8 mouse cellular contexts compared by ENCODE assay signal in genomic region chr1:134725276-134725675, GRCm38 (mm10).
DNase-seq lines count a peak whose midpoint lies in the region.

No protein-coding gene starts in this region.

- H3K27me3 ChIP-seq in forebrain, embryonic 10.5 days (ENCODE audit: poor library complexity, severe bottlenecking), result 0 out of 2 replicates have a peak, but pooled peaks cover 21% of the 10 kb centered on the region

- H3K27ac ChIP-seq in forebrain, embryonic 10.5 days, result no peak overlapping the region

- WGBS in forebrain, embryonic 10.5 days, result 49% methylated on average over 5 of the region's 5 CpGs

- intact Hi-C loops in heart, postnatal 25 days (cut with DNase I), result loop anchor here (1.0 to 10.0 kb wide), 3 partner anchors 104 to 240 kb away; partner anchors contain the start of gene Ube2t

- H3K4me1 ChIP-seq in forebrain, embryonic 10.5 days, result peaks cover 16% of the 10 kb centered on the region

- H3K4me3 ChIP-seq in forebrain, embryonic 10.5 days, result no peak overlapping the region

- no peaks in the 10 kb centered on the region for H3K9me3 ChIP-seq in forebrain, embryonic 10.5 days

- no peaks in the 10 kb centered on the region for H3K36me3 ChIP-seq in forebrain, embryonic 10.5 days (replicated peaks)

- peak; percentile 83 for DNase-seq in heart, adult 18-20 months
- DNase-seq in heart, postnatal 25 days (ENCODE audit: low spot score), result no peak
- peak; percentile 71 for DNase-seq in 3T3-L1 (ENCODE audit: low read depth, low spot score)
- DNase-seq in adrenal gland, adult 8-10 months, result peak; percentile 37
- peak; percentile 34 for DNase-seq in fibroblast of lung, adult 2 months (ENCODE audit: low read depth)
- DNase-seq in layer of hippocampus, postnatal 10 days (ENCODE audit: low spot score in 2 of 2), result peak; percentile 53 to 62
- DNase-seq in retina, postnatal 1 day, result peak; percentile 58
- DNase-seq in forebrain, embryonic 10.5 days (ENCODE audit: extremely low spot score, low spot score), result no peak

Comparison
In these comparisons a context has a peak if more than half of its experiments do, and no peak if none do; other contexts are left out.
1. DNase-seq: peak in heart, adult 18-20 months (2 of 2), 3T3-L1 (single experiment), adrenal gland, adult 8-10 months (single experiment), fibroblast of lung, adult 2 months (single experiment), layer of hippocampus, postnatal 10 days (2 of 2) and retina, postnatal 1 day (single experiment); none in heart, postnatal 25 days (single experiment) and forebrain, embryonic 10.5 days (single experiment).